Mouse (Mus musculus): Measurements from ENCODE around the gene Pde4b.

GRCm38 (mm10) chr4:102583469-102583868 is 496.1 kb downstream of the Pde4b start:
- no peak for TF ChIP-seq POLR2A (IDR thresholded peaks at IDR 0.05; ENCODE audit: control insufficient read depth, low read depth, low read length)
- no peak for TF ChIP-seq CTCF (IDR thresholded peaks at IDR 0.05; ENCODE audit: control insufficient read depth, insufficient read depth, insufficient replicate concordance, low read depth, low read length)

Measured in testis, adult 2 months (tissue).